Mouse (Mus musculus): ENCODE measurements at regions not wholly inside any gene's neighbourhood (a gene's known extent, or its start where the extent isn't known, plus 50 kb on each side); places are given as distances from the start of the nearest gene placed in this dataset.
A peak's percentile ranks its signal among the peaks of the same experiment; 100 is the strongest.

DNA sequence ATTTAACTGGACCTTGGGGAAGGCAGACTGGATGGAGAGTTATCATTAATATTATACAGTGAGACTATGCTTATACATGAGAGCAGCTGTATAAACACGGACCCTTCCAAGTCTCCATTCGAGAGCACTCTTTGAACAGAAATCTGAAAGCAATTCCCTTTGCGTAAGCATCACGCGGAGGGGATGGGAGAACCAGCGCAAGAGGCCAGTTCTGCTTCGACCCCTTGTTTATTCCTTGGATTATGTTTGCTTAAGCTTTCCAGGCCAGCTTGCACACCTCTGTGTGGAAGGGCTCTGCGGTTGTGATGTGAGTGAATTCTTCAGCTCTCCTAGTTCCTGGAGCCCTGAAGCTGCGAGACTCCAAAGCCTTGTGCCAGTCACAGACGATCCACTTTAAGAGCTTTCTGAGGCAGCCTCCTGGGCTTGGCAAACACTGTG, 109.2 kb upstream of the Fbxo11 start:
- DNase-seq: peak; percentile 48

DNA sequence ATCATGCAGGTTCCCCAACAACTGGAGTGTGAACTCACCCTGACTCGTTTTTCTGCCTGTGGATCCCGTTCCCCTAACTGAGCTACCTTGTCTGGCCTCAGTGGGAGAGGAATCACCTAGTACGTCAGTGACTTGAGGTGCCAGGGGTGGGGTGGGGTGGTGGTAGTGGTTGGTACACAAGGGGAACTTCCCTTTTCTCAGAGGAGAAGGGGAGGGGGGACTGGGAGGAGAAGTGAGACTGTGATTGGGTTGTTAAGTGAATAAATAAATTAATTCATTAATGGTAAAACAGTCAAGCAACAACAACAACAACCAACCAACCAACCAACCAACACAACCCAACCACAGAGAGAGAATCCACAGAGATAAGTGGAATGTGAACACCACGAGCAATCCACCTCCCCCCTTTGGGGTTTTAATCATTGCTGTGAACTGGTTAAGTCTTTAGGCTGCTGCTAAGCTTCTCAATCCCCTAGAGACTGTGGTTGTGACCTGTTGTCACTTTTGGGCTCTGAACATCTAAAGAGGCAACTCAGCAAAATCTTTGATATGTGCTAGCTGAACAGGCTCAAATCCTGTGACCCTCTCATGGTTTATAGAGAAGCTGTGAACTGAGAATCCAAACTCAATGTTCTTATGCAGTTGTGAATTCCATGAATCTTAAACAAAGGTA, 111.0 kb upstream of the Fbxo11 start:
- no peak for DNase-seq

DNA sequence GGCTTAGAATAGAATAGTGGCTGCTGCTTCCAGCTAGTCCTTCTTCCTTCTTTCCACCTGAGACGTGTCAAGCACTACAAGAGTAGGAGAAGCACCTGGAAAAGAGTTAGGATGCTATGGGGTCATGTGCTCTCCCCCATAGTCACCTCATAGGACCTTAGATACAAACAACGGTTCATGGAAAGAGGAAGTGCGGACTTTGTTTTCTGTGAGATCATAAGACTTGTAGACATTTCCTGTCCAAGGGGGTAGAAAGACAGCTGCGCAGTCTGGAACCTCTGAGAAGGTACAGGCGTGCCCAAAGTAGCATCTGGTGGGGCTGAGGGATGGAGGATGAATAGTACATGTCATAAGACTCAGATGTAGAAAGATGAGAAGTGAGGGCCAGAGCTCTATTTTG, 125.6 kb upstream of the Fbxo11 start:
- no peak for DNase-seq

DNA sequence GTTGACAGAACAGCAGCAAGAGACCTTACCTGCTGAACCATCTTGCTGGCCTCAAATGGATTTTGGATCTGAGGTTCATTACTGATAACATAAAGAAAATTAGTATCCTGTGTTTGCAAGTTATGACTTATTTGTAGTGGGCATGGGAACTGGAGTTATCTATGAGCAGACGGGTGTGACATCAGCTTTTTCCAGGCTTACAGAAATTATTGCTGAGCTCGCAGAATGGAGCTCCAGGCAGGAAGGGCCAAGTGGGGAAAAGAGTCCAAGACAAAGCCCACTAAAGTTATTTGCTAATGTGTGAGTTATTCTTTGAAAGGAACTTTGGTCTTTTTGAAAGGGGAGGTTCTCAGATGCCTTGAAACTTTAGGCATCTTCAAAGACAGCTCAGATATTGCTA, 126.4 kb upstream of the Fbxo11 start:
- no peak for DNase-seq

DNA sequence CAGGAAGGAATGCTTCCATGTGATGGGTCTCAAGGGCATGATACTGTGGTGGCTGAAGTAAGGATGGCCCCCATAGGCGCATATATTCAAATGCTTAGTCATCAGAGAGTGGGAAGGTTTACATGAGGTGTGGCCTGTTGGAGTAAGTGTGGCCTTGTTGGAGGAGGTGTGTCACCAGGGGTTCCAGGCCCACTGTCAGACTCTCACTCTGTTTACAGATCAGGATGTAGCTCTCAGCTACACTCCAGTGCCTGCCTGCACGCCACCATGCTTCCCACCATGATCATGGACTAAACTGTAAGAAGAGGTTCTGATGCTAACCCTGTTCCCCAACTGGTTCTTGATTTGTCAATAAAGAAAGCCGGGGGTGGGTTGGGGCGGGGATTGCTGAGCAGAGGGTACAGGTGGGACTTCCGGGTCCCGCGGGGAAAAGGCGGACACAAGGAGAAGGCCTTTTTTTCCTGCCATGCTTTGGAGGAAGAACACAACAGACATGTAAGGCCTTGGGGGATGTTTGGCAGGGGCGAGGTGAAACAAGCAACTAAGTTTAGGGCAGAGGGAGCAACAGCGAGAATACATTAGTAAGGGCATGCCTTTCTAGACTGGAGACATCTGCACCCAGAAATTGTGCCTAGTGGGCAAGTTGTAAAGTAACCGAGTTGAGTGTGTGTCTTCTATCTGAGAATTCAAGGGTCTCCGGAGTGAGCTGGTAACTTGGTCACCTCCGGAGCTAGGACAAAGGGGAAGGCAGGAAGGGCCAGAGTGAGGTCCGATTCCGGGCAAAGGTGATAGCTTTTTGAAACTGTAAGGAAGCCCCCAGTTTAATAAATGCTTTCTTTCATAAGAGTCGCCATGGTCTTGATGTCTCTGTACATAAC, 127.1 kb upstream of the Fbxo11 start:
- no peak for DNase-seq

DNA sequence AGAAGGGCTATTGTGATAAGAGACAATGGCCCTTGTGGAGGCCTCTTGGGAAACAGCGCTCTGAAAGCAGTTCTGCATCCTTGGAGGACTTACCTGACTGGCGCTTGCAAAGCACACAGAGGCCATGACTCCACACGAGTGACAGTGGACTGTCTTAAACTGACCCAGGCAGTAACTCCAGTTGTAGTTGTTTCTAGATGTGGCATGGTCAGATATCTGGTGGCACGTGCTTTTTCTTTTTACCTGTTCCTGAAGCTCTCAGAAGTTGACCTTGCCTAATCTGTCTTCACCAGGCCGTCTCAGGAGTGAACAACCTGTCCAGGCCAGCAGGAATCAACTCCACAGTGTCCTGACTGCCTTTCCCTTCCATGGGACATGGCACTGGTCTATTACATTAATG, 129.6 kb upstream of the Fbxo11 start:
- no peak for DNase-seq

DNA sequence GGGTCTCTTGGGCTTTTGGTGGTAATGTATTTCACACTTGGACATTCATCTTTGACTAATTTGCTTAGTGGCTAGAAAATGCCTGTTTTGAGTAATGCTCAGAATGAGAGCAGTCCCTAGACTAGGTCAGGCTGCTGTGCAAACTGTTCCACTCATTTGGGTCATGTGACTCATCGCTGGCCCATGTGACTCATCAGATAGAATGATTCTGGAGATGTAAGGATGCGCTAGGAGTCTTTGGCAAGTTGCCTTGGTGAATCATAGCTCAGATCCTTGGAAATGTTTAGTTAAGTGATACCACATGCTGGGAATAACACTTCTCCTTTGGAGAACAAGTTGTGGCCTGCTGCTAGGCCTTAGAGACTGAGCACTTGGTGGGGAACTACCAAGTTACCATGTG, 130.2 kb upstream of the Fbxo11 start:
- DNase-seq: no peak

DNA sequence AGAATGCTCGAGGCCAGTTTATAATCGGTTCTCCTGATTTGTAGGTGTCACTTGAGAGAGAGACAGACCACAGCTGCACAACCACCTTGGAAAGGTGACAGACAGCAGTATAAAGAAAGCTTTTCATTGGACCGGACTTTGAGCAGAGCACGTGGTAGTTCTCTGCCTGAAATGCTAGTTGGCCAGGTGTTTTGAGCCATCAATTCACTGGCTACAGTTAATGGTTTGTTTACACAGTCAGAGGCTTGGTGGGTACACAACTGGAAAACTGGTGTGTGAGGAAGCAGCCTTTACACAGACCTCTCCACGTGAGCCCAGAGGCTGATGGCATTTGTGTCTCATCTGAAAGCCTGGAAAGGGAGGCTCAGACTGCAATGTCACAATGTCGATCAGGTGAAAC, 130.8 kb upstream of the Fbxo11 start:
- DNase-seq: no peak

DNA sequence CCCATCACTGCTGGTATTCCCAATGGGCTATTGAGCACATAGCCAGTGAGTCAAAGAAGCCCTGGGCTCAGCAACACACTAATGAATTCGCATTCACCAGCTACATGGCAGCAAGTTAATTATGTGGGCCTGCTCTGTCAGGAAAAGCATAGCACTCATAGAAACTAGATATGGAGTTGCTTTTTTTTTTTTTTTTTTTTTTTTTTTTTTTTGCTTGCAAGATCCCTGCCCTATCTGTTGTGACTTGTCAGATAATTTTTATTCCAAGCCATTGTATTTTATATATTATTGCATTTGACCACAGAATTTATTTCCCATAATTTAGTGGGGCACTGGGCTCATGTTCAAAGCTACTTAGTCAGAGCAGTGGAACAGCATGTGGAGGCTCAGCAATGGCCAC, 131.2 kb upstream of the Fbxo11 start:
- no peak for DNase-seq

DNA sequence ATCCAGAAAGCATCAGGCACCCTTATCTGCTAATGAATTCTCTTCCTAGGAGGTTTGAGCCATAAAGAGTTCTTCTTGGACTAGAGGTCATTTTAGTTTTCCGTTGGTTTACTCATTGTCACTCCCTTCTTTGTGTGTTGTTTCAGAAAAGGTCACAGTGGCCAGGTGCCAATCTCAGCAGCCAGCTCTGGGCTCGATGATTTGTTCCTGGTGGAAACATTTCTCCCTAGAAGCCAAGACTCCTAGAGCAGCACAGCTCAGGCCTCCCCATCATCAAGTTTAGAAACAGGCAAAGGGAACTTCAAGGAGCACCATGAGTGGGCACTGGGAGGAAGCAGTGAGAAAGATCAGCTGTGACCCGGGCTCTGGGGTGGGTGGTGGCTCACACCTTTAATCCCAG, 132.3 kb upstream of the Fbxo11 start:
- DNase-seq: no peak

DNA sequence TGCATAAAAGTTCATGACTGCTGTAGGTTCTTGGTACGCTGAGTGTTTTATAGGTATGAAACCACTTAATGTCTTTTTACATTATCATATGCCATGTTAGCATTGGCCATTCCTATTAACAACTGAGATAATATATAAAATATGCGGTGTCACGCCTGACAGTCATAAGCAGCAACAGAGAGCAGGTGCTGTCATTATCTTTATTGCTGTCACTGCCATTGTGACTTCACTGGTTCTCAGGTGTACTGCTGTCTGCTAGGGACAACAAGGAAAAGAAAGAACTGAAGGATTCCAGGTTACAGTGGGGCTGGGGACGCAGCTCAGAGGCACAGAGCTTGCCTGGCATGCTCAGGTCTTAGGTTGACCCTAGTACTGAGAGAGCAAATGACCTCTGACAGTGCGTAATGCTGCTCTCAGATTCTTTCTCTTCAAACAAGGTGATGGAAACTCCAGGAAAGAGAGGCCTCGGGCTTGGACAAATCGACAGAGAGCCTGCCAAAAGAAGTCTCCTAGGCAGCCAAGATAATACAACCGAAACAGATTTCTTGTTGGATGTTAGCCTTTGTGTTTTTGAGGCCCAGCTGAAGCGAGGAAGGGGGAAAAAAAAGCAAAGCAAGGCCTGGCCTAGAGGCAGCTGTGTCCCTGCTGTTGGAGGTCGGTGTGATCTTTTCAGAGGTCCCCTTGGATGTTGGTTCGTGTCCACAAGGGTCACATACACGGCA, 136.3 kb upstream of the Fbxo11 start:
- DNase-seq: no peak

DNA sequence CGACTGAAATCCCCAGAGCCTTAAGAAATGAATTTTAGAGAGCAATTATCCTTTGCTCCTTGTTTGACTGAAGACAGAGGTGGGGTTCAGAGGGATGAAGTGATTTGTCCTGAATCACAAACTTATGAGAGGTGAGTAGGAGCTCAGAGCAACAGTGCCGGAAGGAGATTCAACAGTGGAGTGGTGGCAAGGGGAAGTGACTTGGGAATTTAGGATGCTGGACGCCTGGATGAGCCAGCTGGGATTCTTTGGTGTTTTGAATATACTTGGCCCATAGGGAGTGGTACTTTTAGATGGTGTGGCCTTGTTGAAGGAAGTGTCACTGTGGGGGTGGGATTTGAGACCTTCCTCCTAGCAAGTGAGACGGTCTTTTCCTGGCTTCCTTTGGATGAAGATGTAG, 137.1 kb upstream of the Fbxo11 start:
- DNase-seq: no peak

DNA sequence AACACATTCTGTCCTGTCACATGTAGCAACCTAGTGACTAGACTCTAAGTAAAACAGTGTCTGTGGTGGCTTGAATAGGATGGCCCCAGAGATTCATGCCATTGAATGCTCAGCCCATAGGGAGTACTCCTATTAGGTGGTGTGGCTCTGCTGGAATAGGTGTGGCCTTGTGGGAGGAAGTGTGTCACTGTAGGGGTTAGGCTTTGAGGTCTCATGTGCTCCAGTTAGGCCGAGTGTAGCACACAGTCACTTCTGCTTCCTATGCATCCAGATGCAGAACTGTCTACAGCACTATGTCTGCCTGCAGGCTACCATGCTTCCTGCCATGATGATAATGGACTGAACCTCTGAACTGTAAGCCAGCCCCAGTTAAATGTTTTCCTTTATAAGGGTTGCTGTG, 144.5 kb upstream of the Fbxo11 start:
- DNase-seq: no peak

DNA sequence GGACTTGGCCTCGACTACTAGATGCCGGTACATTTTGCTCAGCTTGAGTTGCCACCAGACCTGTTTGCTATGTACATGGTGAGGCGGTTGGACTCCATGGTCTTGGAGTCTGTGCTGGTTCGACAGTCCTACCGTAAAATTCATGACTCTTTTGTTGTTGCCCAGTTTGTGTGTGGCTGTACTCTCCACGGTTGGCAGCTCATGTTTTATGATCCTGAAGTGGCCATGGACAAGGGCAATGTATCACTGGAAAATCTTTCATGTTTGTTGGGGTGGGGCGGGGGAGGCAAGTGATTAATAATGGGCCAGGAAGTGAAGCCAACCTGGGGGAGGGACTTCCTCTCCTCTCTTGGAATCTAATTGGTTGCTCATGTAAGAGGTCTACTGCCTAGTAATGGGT, 147.0 kb upstream of the Fbxo11 start:
- no peak for DNase-seq

DNA sequence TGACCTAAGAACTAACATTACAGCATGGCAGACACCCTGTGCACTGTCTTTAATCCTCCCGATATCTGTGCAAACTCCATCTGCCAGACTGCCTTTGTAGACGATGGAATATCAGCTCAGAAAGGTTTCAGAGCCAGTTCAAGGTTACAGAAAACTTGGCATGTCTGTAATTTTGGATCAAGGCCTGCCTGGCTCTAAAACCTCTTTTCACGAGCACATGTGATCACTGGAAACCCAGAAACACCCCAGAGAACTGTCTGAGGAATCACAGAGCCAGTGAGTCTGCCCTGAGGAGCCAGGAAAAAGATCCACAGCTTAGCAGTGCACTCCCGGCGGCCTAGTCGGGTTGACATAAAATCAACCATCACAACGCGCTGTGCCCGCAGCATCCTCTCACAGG, 149.7 kb upstream of the Fbxo11 start:
- DNase-seq: no peak

DNA sequence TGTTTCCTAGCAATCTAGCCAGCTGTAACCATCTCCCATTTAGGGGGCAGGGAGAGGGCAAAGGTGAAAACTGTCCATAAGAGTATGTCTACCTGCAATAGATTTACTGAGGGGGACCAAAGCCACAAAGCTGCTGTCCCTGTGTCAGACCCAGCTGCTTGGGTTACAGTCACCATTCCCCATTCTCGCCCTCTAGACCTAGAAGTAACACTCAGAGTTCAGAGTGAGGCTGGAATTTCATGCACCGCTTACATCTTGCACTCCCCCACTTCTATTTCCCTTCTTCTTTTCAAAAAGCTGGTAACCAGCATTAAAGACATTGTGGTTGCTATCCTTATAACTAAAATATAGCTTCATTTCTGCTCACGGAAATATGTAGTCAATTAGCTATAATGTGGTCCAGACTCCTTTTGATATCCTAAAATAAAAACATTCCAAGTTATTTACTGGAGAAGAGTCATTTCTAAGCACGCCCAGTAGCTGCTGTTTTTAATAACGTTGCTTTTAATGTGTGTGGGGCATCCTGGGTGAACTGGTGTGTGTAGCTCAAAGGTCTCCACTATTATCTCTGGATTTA, 157.4 kb upstream of the Fbxo11 start:
- DNase-seq: no peak

DNA sequence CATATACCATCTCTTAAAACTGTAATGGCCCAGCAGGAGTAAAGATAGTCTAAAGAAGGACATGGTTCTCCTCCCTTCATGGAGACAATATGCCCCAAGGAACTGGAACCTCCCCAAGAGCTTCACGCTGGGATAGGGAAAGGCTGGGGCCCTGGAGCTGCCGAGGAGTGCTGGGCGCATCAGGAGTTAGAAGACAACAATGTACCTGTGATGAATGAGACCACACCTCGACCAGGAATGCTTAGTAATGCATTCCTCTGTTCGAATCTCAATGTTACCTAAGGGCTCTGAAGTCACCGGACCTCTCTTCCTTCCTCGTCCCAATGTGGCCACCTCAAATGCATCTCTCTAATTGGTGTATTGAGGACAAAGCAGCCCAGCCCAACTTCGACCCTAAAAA, 175.4 kb upstream of the Fbxo11 start:
- DNase-seq: no peak

DNA sequence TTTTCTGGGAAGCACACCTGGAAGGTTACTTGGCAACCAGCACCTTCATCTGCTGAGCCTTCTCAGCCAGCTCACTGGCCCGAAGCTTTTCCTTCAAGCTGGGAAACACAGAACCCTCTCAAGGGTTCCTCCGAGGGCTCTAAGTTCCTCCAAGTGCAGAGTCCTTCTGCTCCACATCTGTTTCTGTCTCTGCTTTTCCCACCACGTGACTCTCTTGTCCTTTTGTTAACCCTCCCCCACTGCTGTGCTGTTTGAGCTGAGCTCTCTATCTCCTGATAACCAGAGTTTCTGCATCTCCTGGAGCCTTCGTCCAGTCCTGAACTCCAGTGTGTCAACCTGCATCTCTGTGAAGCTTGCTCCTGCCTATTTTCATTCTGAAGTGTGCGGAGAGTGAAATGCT, 183.5 kb upstream of the Fbxo11 start:
- no peak for DNase-seq

DNA sequence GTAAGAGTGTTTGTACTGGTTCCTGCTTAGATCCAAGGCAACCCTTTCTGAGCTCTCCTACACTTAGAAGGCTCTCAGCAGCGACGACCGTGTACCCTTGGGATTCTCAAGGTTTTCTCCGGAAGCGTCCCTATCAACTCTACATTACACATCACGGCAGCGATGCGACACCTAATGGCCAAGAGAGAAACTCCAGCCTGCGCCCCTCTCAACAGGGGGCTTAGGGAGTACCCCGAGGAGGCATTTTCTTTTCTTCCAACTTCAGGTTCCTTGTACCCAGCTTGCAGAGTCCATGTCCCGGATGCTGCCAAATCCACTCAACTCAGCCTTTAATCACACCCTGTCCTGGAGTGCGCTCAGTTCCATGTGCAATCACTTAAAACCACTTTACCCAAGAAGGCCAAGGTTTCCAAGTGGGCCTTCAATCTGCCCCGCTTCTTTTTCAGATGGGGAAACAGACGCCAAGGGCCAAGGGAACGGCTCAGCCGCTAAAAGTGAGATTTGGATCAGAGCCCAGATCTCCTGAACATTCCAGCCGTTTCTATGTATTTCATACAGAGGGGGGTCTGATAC, 186.9 kb upstream of the Fbxo11 start:
- peak; percentile 67 for DNase-seq

DNA sequence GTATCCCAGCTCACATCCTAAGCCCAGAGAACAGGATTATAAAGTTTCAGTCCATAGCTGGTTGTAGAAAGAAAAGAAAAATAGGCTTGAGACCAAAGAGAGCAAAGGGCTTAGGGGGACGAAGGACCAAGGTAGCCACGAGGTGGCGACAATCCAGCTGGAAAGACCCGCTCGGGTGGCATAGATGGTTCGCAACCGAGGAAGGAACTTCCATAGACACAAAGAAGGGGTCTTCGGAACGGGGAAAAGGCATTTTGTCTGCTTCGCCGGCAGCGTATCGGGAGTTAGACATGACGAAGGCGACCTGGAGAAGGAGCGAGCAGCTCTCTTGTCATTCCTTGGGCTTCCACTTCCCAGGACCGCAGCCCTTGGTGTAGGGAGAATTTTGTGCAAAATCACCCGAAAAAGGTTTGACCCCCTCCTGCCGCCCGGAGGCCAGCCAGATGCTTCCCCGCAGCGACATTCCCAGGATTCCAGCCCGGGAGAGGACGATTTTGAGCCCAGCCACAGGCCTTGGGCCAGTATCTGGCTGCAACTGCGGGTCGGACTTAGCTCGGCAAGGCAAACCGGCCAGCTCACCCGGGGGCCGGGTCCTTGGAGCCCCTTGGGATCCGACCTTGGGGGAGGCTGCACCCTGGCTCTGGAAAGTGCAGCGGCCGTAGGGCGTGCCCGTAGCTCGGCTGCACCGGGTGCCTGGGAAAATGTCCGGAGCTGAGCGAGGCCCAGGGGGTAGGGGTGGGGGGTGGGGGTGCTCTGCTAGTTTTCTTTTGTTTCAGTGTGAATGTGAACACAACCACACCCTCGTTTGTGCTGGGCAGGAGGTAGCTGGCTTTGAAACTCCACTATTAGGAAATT, 184.5 kb upstream of the Foxn2 start:
- peak; percentile 86 for DNase-seq

DNA sequence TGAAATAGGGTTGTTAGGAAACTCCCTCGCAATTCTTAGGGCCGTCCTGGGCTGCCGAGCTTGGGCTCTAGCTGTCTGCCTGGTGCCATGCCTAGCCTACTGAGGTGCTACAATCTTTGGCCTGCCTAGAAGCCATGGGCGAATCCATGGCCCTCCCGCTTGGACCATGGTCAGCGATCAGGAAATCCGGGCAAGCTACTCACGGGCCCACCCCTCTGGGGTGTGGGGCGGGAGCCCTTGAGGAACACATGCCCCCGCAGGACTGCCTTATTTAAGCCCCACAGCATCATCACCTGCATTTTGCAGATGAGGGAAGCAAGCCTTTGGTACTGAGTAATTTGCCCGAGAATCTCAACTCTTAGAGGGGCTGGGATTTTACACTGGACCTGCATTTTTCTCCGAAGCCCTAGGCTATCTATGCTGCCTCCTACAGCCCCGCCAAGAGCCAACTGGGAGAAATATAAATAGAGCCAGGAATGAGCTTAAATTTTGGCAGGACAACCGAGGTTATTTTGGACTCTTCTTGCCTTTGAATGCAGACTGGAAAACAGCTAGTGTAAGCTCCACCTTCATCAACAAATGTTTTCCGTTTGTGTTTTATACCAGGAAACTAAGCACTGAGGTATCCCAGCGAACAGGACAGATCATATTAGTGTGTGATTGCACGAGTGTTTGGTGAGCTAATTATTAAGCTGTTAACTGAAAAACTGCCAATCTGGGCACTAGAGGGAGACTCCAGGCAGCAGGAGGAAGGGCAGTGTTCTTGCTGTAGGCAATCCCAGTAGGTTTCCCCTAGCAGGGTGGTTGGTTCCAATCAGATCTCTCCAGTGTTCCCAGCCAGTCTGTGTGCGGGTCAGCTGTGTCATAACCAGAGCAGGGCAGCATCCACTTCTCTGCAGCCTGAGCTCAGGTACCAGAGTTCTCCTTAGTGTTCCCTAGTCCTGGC, 183.6 kb upstream of the Foxn2 start:
- peak; percentile 85 for DNase-seq
